Mouse (Mus musculus): Measurements from ENCODE around the gene Upk2. TPM values are rescaled to one million over a fixed set of nuclear protein-coding genes. Genes with fewer than 3 reads are reported as not detected.
"Not testable (repeated sequence)": the region's sequence is repeated elsewhere in the genome, so short reads cannot be mapped to it uniquely, and the experiment has no call there.

Upk2 gene
- total and polyA plus RNA-seq, 2 experiments from 2014 or later = not detected

DNA sequence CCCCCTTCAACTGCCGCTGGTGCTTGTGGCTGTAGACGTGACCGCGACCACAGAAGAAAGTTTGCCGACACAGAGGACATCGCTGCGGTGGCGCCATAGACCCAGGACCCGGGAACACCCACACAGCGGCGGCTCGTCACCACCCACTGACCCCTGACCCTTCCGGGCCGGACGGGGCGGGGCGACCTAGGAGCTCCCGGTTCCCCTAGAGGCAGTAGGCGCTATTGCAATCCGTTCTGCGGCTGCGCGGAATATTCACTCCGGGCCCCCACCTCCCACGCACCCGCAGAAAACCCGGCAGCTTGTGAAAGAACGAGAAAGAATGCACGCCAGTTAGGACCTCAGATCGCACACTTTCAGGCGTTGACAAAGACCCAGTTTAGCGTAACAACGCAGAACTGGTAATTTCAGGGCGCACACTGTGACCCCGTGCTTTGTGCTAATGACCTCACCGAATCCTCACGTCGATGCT is 36.8 kb downstream of the Upk2 start:
- peak; percentile 89 for ATAC-seq
- H3K9me3 ChIP-seq (ENCODE audit: low read length) = no peaks in the 10 kb centered on the region
- no peaks in the 10 kb centered on the region for H3K27me3 ChIP-seq (ENCODE audit: insufficient read depth, low read length)
- H3K4me2 ChIP-seq (ENCODE audit: low read depth) = peak overlapping the region; percentile 98
- H3K36me3 ChIP-seq (ENCODE audit: insufficient read depth) = peaks cover 5% of the 10 kb centered on the region
- under 1% methylated on average over 38 of the region's 38 CpGs for WGBS
- peaks cover 6% of the 10 kb centered on the region; the same call in 1 of the 2 replicates for H3K4me1 ChIP-seq (ENCODE audit: insufficient read depth)
- H3K9ac ChIP-seq = peak overlapping the region; percentile 76
- DNase-seq = peak; percentile 96
- H3K27ac ChIP-seq (ENCODE audit: low read depth, low read length) = peak overlapping the region; percentile 77
- H3K4me3 ChIP-seq (ENCODE audit: low read depth, low read length) = peak overlapping the region; percentile 72
- TF ChIP-seq CTCF (IDR thresholded peaks at IDR 0.05; ENCODE audit: low read depth) = peak; percentile 93

DNA sequence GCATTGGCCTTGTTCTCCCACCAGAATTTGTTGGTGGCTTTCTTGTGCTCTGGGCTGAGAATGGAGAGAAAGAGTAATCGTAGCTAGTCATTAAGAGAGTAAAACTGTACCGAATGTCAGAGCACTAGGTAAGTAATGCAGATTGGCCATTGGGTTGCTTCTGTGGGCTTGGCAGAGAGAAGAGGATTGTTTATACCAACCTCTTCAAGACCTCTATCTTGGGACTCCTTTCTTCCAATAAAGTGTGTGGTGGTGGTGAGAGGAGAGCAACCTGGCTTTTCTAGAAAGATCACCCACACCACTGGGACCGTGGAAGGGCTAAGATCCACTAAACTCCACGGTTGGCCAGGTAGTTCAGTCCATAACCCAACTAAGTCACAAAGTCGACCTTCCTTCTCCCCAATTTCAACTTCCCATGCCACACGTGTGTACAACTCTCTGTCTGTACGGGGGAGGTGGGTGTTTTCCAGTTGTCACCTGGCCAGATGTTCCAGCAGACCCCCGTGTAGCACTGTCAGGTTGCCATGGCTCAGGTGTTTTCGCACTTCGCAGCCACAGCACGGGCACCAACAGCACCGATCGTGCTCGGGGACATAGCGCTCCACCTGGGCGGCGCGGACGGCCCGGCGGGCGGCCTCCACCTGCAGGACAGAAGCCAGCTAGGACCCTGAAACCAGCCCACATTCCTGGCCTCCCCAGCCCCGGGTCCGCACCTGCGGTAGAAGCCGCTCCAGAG is 37.5 kb downstream of the Upk2 start:
- Histone ChIP-seq H3K9me3 (ENCODE audit: low read length) (no peaks in the 10 kb centered on the region), H3K27me3 (ENCODE audit: insufficient read depth, low read length) (no peaks in the 10 kb centered on the region), H3K4me3 (ENCODE audit: low read depth, low read length) (peak overlapping the region; percentile 72), H3K36me3 (ENCODE audit: insufficient read depth) (peaks cover 10% of the 10 kb centered on the region), H3K4me2 (ENCODE audit: low read depth) (peak overlapping the region; percentile 98), H3K27ac (ENCODE audit: low read depth, low read length) (peak overlapping the region; percentile 77; the same call in 1 of the 2 replicates), H3K9ac (peak overlapping the region; percentile 76), H3K4me1 (ENCODE audit: insufficient read depth) (peaks cover 6% of the 10 kb centered on the region; the same call in 1 of the 2 replicates)
- DNase-seq (no peak), ATAC-seq (peak; percentile 26; the same call in 1 of the 2 replicates)
- TF ChIP-seq CTCF (IDR thresholded peaks at IDR 0.05; ENCODE audit: low read depth) = no peak
- WGBS = 8% methylated on average over 26 of the region's 26 CpGs

DNA sequence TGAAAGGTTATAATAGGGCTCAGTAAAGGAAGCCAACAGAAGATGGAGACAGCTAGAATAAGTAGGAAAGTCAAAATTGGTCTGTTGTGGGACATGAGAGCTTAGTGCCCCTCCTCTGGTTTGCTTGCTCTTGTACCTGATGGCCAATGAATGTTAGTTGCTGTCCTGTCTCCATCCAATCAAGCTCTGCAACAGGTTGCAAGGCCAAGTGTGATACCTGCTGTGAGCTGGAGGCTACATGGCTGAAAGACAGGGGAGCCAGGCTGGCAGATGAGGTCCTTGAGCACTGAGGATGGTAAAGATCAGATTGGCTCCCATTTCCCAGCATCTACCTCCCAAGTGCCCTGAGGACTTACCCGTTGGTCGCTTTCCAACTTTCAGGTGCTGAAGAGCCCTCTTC is 42.0 kb downstream of the Upk2 start:
- ATAC-seq = no peak
- DNase-seq = no peak
- no peak overlapping the region for H3K4me3 ChIP-seq (ENCODE audit: low read depth, low read length)
- no peaks in the 10 kb centered on the region for H3K9me3 ChIP-seq (ENCODE audit: low read length)
- peaks cover 10% of the 10 kb centered on the region; the same call in 1 of the 2 replicates for H3K4me1 ChIP-seq (ENCODE audit: insufficient read depth)
- no peak overlapping the region for H3K27ac ChIP-seq (ENCODE audit: low read depth, low read length)
- H3K4me2 ChIP-seq (ENCODE audit: low read depth) = no peak overlapping the region
- H3K27me3 ChIP-seq (ENCODE audit: insufficient read depth, low read length) = no peaks in the 10 kb centered on the region
- peaks cover 38% of the 10 kb centered on the region for H3K36me3 ChIP-seq (ENCODE audit: insufficient read depth)
- no peak for TF ChIP-seq CTCF (IDR thresholded peaks at IDR 0.05; ENCODE audit: low read depth)
- no peak overlapping the region for H3K9ac ChIP-seq
- 85% methylated on average over 2 of the region's 2 CpGs for WGBS

DNA sequence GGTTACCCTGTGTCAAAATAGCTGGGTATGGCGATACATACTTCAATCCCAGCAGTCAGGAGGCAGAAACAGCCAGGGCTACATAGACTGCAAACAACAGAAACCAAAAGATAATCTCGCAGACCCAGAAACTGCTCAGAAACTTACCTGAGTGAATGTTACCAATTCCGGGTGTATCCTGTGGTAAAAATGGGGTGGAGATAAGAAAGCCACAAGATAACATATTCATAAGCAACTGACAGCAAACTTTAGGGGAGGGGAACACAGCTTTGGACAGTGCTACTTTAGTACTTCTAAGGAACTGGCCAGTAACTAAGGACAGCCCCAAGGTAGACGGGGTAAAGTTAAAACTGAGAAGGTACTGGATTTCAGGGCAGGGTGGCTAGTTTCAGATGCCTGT is 42.5 kb downstream of the Upk2 start:
- Histone ChIP-seq H3K36me3 (ENCODE audit: insufficient read depth) (peaks cover 38% of the 10 kb centered on the region), H3K9me3 (ENCODE audit: low read length) (no peaks in the 10 kb centered on the region), H3K27ac (ENCODE audit: low read depth, low read length) (no peak overlapping the region), H3K27me3 (ENCODE audit: insufficient read depth, low read length) (no peaks in the 10 kb centered on the region), H3K9ac (no peak overlapping the region), H3K4me1 (ENCODE audit: insufficient read depth) (peaks cover 8% of the 10 kb centered on the region; the same call in 1 of the 2 replicates), H3K4me2 (ENCODE audit: low read depth) (no peak overlapping the region), H3K4me3 (ENCODE audit: low read depth, low read length) (no peak overlapping the region)
- TF ChIP-seq CTCF (IDR thresholded peaks at IDR 0.05; ENCODE audit: low read depth) = no peak
- no peak for DNase-seq
- no peak for ATAC-seq
- WGBS = 86% methylated on average over 4 of the region's 4 CpGs

DNA sequence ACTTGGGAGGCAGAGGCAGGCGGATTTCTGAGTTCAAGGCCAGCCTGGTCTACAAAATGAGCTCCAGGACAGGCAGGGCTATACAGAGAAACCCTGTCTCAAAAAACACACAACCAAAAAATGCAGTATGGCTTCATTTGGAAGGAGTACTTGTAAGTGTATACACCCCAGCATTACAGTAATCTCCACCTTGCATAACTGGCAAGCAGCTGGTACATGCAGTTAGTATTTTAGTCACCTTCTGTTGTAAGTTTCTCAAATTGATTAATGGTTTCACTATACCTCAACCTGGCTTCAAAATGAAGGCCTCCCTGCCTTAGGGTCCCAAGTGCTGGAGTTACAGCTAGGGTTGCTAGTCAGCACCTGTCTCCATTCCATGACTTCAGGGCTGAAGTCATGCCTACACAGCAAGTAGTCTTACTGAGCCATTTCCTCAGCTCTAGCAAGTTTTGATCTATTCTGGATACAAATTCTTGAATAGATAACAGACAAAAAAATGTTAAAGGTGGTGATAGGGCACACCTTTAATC is 43.1 kb downstream of the Upk2 start:
- Histone ChIP-seq H3K4me1 (ENCODE audit: insufficient read depth) (0 out of 2 replicates have a peak, but pooled peaks cover 3% of the 10 kb centered on the region), H3K27ac (ENCODE audit: low read depth, low read length) (no peak overlapping the region), H3K4me3 (ENCODE audit: low read depth, low read length) (no peak overlapping the region), H3K27me3 (ENCODE audit: insufficient read depth, low read length) (no peaks in the 10 kb centered on the region), H3K9me3 (ENCODE audit: low read length) (no peaks in the 10 kb centered on the region), H3K36me3 (ENCODE audit: insufficient read depth) (peaks cover 38% of the 10 kb centered on the region), H3K9ac (no peak overlapping the region), H3K4me2 (ENCODE audit: low read depth) (no peak overlapping the region)
- WGBS = 94% methylated on average over 1 of the region's 1 CpGs
- no peak for DNase-seq
- TF ChIP-seq CTCF (IDR thresholded peaks at IDR 0.05; ENCODE audit: low read depth) = no peak
- no peak for ATAC-seq

DNA sequence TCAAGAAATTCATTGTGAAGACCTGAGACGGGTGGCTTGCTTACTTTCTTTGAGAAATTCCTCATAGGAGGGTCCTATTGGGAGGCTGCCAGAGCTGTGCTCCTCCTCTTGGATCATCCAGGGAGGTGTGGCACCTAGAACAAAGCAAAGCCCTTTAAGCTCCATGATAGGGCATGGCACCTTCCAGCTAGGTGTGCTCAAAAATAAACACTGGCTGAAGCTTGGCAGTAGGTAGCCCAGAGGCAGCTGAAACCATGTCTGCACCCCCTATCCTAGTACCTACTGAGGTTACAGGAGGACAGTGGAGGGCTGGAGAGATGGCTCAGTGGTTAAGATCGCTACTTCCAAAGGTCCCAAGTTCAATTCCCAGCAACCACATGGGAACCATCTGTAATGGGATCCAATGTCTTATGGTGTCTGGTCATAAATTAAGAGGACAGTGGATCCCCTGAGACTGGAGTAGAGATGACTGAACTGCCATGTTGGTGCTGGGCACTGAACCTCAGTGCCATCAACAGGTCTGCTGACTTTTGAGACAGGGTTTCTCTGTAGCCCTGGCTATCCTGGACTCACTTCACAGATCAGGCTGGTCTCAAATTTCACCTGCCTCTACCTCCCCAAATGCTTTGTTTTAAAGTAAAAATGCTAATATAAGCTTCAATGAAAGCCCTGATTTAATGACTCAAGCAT is 44.0 kb downstream of the Upk2 start:
- Histone ChIP-seq H3K27me3 (ENCODE audit: insufficient read depth, low read length) (no peaks in the 10 kb centered on the region), H3K9me3 (ENCODE audit: low read length) (no peaks in the 10 kb centered on the region), H3K4me3 (ENCODE audit: low read depth, low read length) (no peak overlapping the region), H3K9ac (no peak overlapping the region), H3K36me3 (ENCODE audit: insufficient read depth) (peaks cover 38% of the 10 kb centered on the region), H3K4me2 (ENCODE audit: low read depth) (no peak overlapping the region), H3K27ac (ENCODE audit: low read depth, low read length) (no peak overlapping the region), H3K4me1 (ENCODE audit: insufficient read depth) (peaks cover 7% of the 10 kb centered on the region; the same call in 1 of the 2 replicates)
- TF ChIP-seq CTCF (IDR thresholded peaks at IDR 0.05; ENCODE audit: low read depth) = no peak
- ATAC-seq (no peak), DNase-seq (no peak)
- WGBS = 75% methylated on average over 2 of the region's 2 CpGs

DNA sequence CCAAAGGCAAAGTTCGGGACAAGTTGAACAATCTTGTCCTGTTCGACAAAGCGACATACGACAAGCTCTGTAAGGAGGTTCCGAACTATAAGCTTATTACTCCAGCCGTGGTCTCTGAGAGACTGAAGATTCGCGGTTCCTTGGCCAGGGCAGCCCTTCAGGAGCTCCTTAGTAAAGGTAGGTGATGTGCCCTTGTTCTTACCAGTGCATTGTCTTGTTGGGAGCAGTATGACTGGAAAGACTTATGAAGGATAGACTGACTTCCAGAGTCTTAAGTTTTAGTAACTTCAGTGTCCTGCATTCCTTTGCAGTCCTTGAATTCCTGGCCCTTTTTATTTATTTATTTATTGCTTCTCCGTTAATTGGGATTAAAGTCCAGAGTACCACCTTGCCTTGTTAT is 46.1 kb downstream of the Upk2 start:
- peak overlapping the region; percentile 77 for H3K4me3 ChIP-seq (ENCODE audit: low read depth, low read length)
- H3K27ac ChIP-seq (ENCODE audit: low read depth, low read length); H3K4me1 ChIP-seq (ENCODE audit: insufficient read depth); DNase-seq; H3K9ac ChIP-seq; H3K9me3 ChIP-seq (ENCODE audit: low read length); H3K27me3 ChIP-seq (ENCODE audit: insufficient read depth, low read length); ATAC-seq: not testable (repeated sequence)
- peaks cover 53% of the 10 kb centered on the region for H3K36me3 ChIP-seq (ENCODE audit: insufficient read depth)
- peak overlapping the region; percentile 76 for H3K4me2 ChIP-seq (ENCODE audit: low read depth)
- WGBS = 86% methylated on average over 9 of the region's 9 CpGs

Data from forebrain, postnatal 0 days (tissue).